Mouse (Mus musculus) thymus, adult 2 months (tissue): ENCODE results near the gene Tsga10. TPM values are rescaled to one million over a fixed set of nuclear protein-coding genes. Genes with fewer than 3 reads are reported as not detected.

Experiments used
- DNase-seq: peaks from one replicate; pipeline ENCODE4 v3.0.0; 2021
- H3K27ac ChIP-seq: fragments of 200-500 bp; 2 replicates; pipeline ENCODE4 v1.5.1; 2012; ENCODE audit warnings: low read length, control low read depth; ENCODE audit not compliant: control insufficient read depth, insufficient read depth
- H3K27me3 ChIP-seq: fragments of 200-500 bp; 2 replicates; pipeline ENCODE4 v1.6.1; 2012; ENCODE audit warnings: mild to moderate bottlenecking, low read length, moderate library complexity, mixed read lengths; ENCODE audit not compliant: control insufficient read depth, insufficient read depth
- H3K36me3 ChIP-seq: fragments of 200-500 bp; 2 replicates; pipeline ENCODE4 v1.6.1; 2012; ENCODE audit warnings: mild to moderate bottlenecking, low read length, moderate library complexity; ENCODE audit not compliant: control insufficient read depth, insufficient read depth
- H3K4me1 ChIP-seq: fragments of 200-500 bp; replicated peaks from 2 replicates; pipeline ENCODE4 v1.6.1; 2012; ENCODE audit warnings: low read length; ENCODE audit not compliant: control insufficient read depth, insufficient read depth
- H3K4me3 ChIP-seq: fragments of 200-500 bp; 2 replicates; pipeline ENCODE4 v1.5.1; 2012; ENCODE audit warnings: mild to moderate bottlenecking, low read length, control low read depth, moderate library complexity; ENCODE audit not compliant: control insufficient read depth, insufficient read depth
- CTCF ChIP-seq: fragments of 200-500 bp; IDR thresholded peaks from 2 replicates; pipeline ENCODE4 v1.5.1; 2012; ENCODE audit warnings: mild to moderate bottlenecking, control low read depth, low read length, moderate library complexity, borderline replicate concordance; ENCODE audit not compliant: control insufficient read depth, poor library complexity, insufficient read depth; ENCODE audit errors: extremely low read depth
- POLR2A ChIP-seq: fragments of 200-500 bp; IDR thresholded peaks from 2 replicates; pipeline ENCODE4 v1.6.1; 2012; ENCODE audit warnings: mild to moderate bottlenecking, low read length, control low read depth, moderate library complexity; ENCODE audit not compliant: control insufficient read depth, poor library complexity, insufficient read depth; ENCODE audit errors: extremely low read depth
- WGBS: fragments of 180-500 bp; shearing (Covaris S2); methylation state at CpG from one replicate; pipeline ENCODE4 v1.1.7; 2018; 5-methylcytosine and 5-hydroxymethylcytosine counted together
- polyA plus RNA-seq: library from polyadenylated mRNA; depleted of rRNA; stranded (reverse); fragments of >200 nt; gene quantifications from 2 replicates; pipeline ENCODE4 v1.2.3, GENCODE M21; 2012

Tsga10 gene
- polyA plus RNA-seq, 1 experiment: 0.97 TPM

- peak overlapping the region; percentile 77 for H3K4me3 ChIP-seq
- H3K36me3 ChIP-seq: peaks cover 4% of the 10 kb centered on the region
- peak overlapping the region; percentile 48 for H3K27ac ChIP-seq
- peak; percentile 82 for DNase-seq
- under 1% methylated on average over 33 of the region's 33 CpGs for WGBS
- peaks cover 3% of the 10 kb centered on the region for H3K4me1 ChIP-seq
- TF ChIP-seq CTCF (no peak), POLR2A (no peak)
- H3K27me3 ChIP-seq: no peaks in the 10 kb centered on the region
Observed at GRCm38 (mm10) chr1:37872131-37873067, 6.2 kb upstream of the Tsga10 start.

- peak within 1 kb of the TSS; percentile 53 for H3K27ac ChIP-seq
- TF ChIP-seq CTCF (no peak), POLR2A (no peak)
- 31% methylated on average over 7 of the region's 7 CpGs for WGBS
Observed at GRCm38 (mm10) chr1:37871704-37872103, 5.5 kb upstream of the Tsga10 start, which contains the start of gene Lipt1. Gene Lipt1, plus strand, starts transcription at chr1:37871738.

GRCm38 (mm10) chr1:37869362-37869761, 3.1 kb upstream of the Tsga10 start:
- no peak overlapping the region for H3K27ac ChIP-seq
- no peak for DNase-seq
- H3K4me3 ChIP-seq: no peak overlapping the region
- H3K4me1 ChIP-seq: peaks cover 6% of the 10 kb centered on the region
- TF ChIP-seq CTCF: no peak
- no peak for TF ChIP-seq POLR2A
- H3K36me3 ChIP-seq: no peaks in the 10 kb centered on the region
- WGBS: 93% methylated on average over 2 of the region's 2 CpGs
- no peaks in the 10 kb centered on the region for H3K27me3 ChIP-seq

More at GRCm38 (mm10) chr1:37871704-37872103, 5.5 kb upstream of the Tsga10 start, which contains the start of gene Lipt1:
- no peaks in the 10 kb centered on the region; the same call in none of the 2 replicates for H3K36me3 ChIP-seq
- H3K27me3 ChIP-seq: no peaks in the 10 kb centered on the region
- peaks cover 3% of the 10 kb centered on the region for H3K4me1 ChIP-seq
- DNase-seq: no peak
- peak within 1 kb of the TSS; percentile 77 for H3K4me3 ChIP-seq

- H3K27me3 ChIP-seq: no peaks in the 10 kb centered on the region
Observed at GRCm38 (mm10) chr1:37868640-37869039, 2.4 kb upstream of the Tsga10 start.

GRCm38 (mm10) chr1:37867684-37868322, 1.6 kb upstream of the Tsga10 start:
- H3K4me3 ChIP-seq: no peak overlapping the region
- peaks cover 7% of the 10 kb centered on the region for H3K4me1 ChIP-seq
- TF ChIP-seq CTCF: no peak
- no peak for TF ChIP-seq POLR2A
- WGBS: 35% methylated on average over 10 of the region's 10 CpGs
- no peaks in the 10 kb centered on the region for H3K36me3 ChIP-seq
- H3K27ac ChIP-seq: no peak overlapping the region
- H3K27me3 ChIP-seq: no peaks in the 10 kb centered on the region
- DNase-seq: no peak

More at GRCm38 (mm10) chr1:37868640-37869039, 2.4 kb upstream of the Tsga10 start:
- Histone ChIP-seq H3K27ac (no peak overlapping the region), H3K4me1 (peaks cover 7% of the 10 kb centered on the region), H3K36me3 (no peaks in the 10 kb centered on the region), H3K4me3 (no peak overlapping the region)
- TF ChIP-seq POLR2A (no peak), CTCF (no peak)
- DNase-seq: no peak
- 28% methylated on average over 10 of the region's 10 CpGs for WGBS

GRCm38 (mm10) chr1:37867056-37867455, 827 bp upstream of the Tsga10 start:
- peak; percentile 45 for DNase-seq
- TF ChIP-seq CTCF: no peak
- TF ChIP-seq POLR2A: no peak
- H3K27me3 ChIP-seq: no peaks in the 10 kb centered on the region
- no peaks in the 10 kb centered on the region for H3K36me3 ChIP-seq
- H3K4me1 ChIP-seq: peaks cover 7% of the 10 kb centered on the region
- H3K27ac ChIP-seq: no peak overlapping the region
- 96% methylated on average over 1 of the region's 1 CpGs for WGBS
- no peak overlapping the region for H3K4me3 ChIP-seq
